8 mouse cellular contexts compared by ENCODE assay signal in the genomic region with DNA sequence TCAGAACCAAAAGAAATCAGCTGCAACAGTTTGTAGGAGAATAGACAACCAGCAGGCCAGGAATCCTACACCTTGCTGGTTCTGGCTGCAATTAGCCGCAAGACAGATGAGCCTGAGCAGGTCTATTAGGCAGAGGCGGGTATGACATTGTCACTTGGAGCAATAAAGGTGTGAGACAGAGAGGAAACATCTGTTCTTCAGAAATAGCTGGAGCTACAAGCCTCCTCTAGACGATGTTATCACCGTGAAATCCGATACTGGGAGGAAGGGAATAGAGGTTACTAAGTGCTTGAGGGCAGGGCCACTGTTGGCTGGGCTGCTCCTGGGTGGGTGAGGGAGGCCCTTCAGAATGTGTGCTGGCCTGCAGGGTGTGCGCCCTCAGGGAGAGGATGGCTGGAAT.
A peak's percentile ranks its signal among the peaks of the same experiment; 100 is the strongest.
DNase-seq lines count a peak whose midpoint lies in the region; ATAC-seq and TF ChIP-seq lines count a peak whose summit lies in the region.

No protein-coding gene starts in this region.

- H3K9ac ChIP-seq in hindbrain, embryonic 13.5 days = 0 out of 2 replicates have a peak overlapping the region, but pooled peaks have one; percentile 0
- no peak overlapping the region for H3K9ac ChIP-seq in limb, embryonic 14.5 days (ENCODE audit: low read depth, low read length, severe bottlenecking)
- H3K9ac ChIP-seq in forebrain, embryonic 13.5 days = no peak overlapping the region

- no peak for ATAC-seq in hindbrain, embryonic 13.5 days (ENCODE audit: low FRiP score)
- peak; percentile 56 for ATAC-seq in limb, embryonic 14.5 days (ENCODE audit: low FRiP score, low read depth)
- ATAC-seq in forebrain, embryonic 13.5 days = no peak

- no peak for TF ChIP-seq CTCF in thymus, adult 2 months (IDR thresholded peaks at IDR 0.05; ENCODE audit: borderline replicate concordance, control insufficient read depth, extremely low read depth, insufficient read depth, low read length, poor library complexity)
- TF ChIP-seq CTCF in left cerebral cortex, adult 2 months (IDR thresholded peaks at IDR 0.05) = no peak

- no peak overlapping the region for H3K4me2 ChIP-seq in hindbrain, embryonic 13.5 days
- H3K4me2 ChIP-seq in limb, embryonic 14.5 days (replicated peaks; ENCODE audit: low read depth, low read length, severe bottlenecking) = no peak overlapping the region
- no peak overlapping the region for H3K4me2 ChIP-seq in forebrain, embryonic 13.5 days

- WGBS in hindbrain, embryonic 13.5 days = 41% methylated on average over 6 of the region's 6 CpGs
- 6% methylated on average over 6 of the region's 6 CpGs for whole genome bisulfite sequencing in limb, embryonic 14.5 days
- 67% methylated on average over 6 of the region's 6 CpGs for WGBS in thymus, adult 2 months
- WGBS in forebrain, embryonic 13.5 days = 41% methylated on average over 6 of the region's 6 CpGs

- peak overlapping the region; percentile 77 for H3K27ac ChIP-seq in hindbrain, embryonic 13.5 days
- H3K27ac ChIP-seq in limb, embryonic 14.5 days (replicated peaks; ENCODE audit: low read depth, low read length) = peak overlapping the region; percentile 26; the same call in 1 of the 2 replicates
- no peak overlapping the region for H3K27ac ChIP-seq in thymus, adult 2 months (ENCODE audit: control insufficient read depth, insufficient read depth, low read length)
- H3K27ac ChIP-seq in left cerebral cortex, adult 2 months = no peak overlapping the region
- no peak overlapping the region for H3K27ac ChIP-seq in forebrain, embryonic 13.5 days

- DNase-seq in 3T3-L1 (ENCODE audit: low read depth, low spot score) = peak; percentile 86
- peak; percentile 74 for DNase-seq in embryo, embryonic 10.5 days (ENCODE audit: low spot score)
- DNase-seq in limb, embryonic 14.5 days (ENCODE audit: low spot score) = peak; percentile 34
- DNase-seq in thymus, adult 2 months = no peak
- DNase-seq in left cerebral cortex, adult 2 months (ENCODE audit: extremely low spot score in 1 of 2, low spot score in 2 of 2) = no peak
- no peak for DNase-seq in spleen, postnatal 14 days (ENCODE audit: low spot score in 2 of 2)

- no peaks in the 10 kb centered on the region for H3K36me3 ChIP-seq in hindbrain, embryonic 13.5 days
- H3K36me3 ChIP-seq in limb, embryonic 14.5 days (ENCODE audit: control insufficient read depth, insufficient read depth, low read length) = no peaks in the 10 kb centered on the region
- H3K36me3 ChIP-seq in thymus, adult 2 months (ENCODE audit: control insufficient read depth, insufficient read depth, low read length) = no peaks in the 10 kb centered on the region
- H3K36me3 ChIP-seq in forebrain, embryonic 13.5 days (ENCODE audit: poor library complexity, severe bottlenecking) = no peaks in the 10 kb centered on the region

- no peak overlapping the region for H3K4me3 ChIP-seq in hindbrain, embryonic 13.5 days
- H3K4me3 ChIP-seq in limb, embryonic 14.5 days (replicated peaks; ENCODE audit: low read length) = no peak overlapping the region
- H3K4me3 ChIP-seq in thymus, adult 2 months (ENCODE audit: control insufficient read depth, insufficient read depth, low read length) = no peak overlapping the region
- H3K4me3 ChIP-seq in left cerebral cortex, adult 2 months = no peak overlapping the region
- no peak overlapping the region for H3K4me3 ChIP-seq in forebrain, embryonic 13.5 days

- intact Hi-C loops in left cerebral cortex, adult 2 months (cut with DNase I) = no loop called here

- no peaks in the 10 kb centered on the region for H3K9me3 ChIP-seq in hindbrain, embryonic 13.5 days
- no peaks in the 10 kb centered on the region for H3K9me3 ChIP-seq in limb, embryonic 14.5 days (ENCODE audit: control insufficient read depth, low read length)
- no peaks in the 10 kb centered on the region for H3K9me3 ChIP-seq in forebrain, embryonic 13.5 days (replicated peaks)

- TF ChIP-seq POLR2A in limb, embryonic 14.5 days (IDR thresholded peaks at IDR 0.05; ENCODE audit: borderline replicate concordance, extremely low read depth, insufficient read depth, insufficient read length) = no peak
- TF ChIP-seq POLR2A in thymus, adult 2 months (IDR thresholded peaks at IDR 0.05; ENCODE audit: control insufficient read depth, extremely low read depth, insufficient read depth, low read length, poor library complexity) = no peak

- peaks cover 44% of the 10 kb centered on the region for H3K4me1 ChIP-seq in hindbrain, embryonic 13.5 days (replicated peaks)
- peaks cover 37% of the 10 kb centered on the region for H3K4me1 ChIP-seq in limb, embryonic 14.5 days (ENCODE audit: control insufficient read depth, insufficient read depth, low read length)
- 0 out of 2 replicates have a peak, but pooled peaks cover 3% of the 10 kb centered on the region for H3K4me1 ChIP-seq in thymus, adult 2 months (replicated peaks; ENCODE audit: control insufficient read depth, insufficient read depth, low read length)
- peaks cover 23% of the 10 kb centered on the region for H3K4me1 ChIP-seq in forebrain, embryonic 13.5 days

- peaks cover 27% of the 10 kb centered on the region for H3K27me3 ChIP-seq in hindbrain, embryonic 13.5 days
- no peaks in the 10 kb centered on the region for H3K27me3 ChIP-seq in limb, embryonic 14.5 days (ENCODE audit: control insufficient read depth, insufficient read depth, low read length)
- H3K27me3 ChIP-seq in thymus, adult 2 months (ENCODE audit: control insufficient read depth, insufficient read depth, low read length) = no peaks in the 10 kb centered on the region
- 0 out of 2 replicates have a peak, but pooled peaks cover 2% of the 10 kb centered on the region for H3K27me3 ChIP-seq in forebrain, embryonic 13.5 days

Comparison
In these comparisons a context has a peak if more than half of its experiments do, and no peak if none do; other contexts are left out.
1. DNase-seq: peak in 3T3-L1 (single experiment), embryo, embryonic 10.5 days (single experiment) and limb, embryonic 14.5 days (single experiment); none in thymus, adult 2 months (single experiment), left cerebral cortex, adult 2 months (0 of 2) and spleen, postnatal 14 days (0 of 2).
2. H3K27ac ChIP-seq: peak in hindbrain, embryonic 13.5 days (single experiment) and limb, embryonic 14.5 days (single experiment); none in thymus, adult 2 months (single experiment), left cerebral cortex, adult 2 months (single experiment) and forebrain, embryonic 13.5 days (single experiment).